Mouse (Mus musculus): Measurements from ENCODE around the gene Serpina3m.

DNA sequence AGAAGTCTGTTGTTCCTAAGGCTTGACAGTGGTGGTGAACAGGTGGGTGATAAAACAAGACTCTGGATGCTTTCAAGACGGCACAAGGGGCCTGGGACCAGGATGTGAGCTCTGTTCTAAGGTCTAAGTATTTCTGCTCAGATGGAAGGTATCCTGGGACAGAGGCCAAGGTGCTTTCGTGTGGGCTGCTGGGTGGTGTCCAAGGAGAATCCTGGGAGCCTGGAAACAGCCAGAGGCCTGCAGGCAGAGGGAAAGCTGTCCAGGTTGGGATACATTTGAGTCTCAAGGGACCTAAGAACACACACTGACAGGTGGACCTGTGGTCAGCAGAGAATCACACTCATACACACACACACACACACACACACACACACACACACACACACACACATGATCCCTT is 76.3 kb downstream of the Serpina3m start:
- TF ChIP-seq POLR2A (IDR thresholded peaks at IDR 0.05; ENCODE audit: control insufficient read depth, extremely low read depth, insufficient read depth, low read length, poor library complexity): no peak
- TF ChIP-seq CTCF (IDR thresholded peaks at IDR 0.05; ENCODE audit: borderline replicate concordance, control insufficient read depth, extremely low read depth, insufficient read depth, low read length, poor library complexity): no peak

All from thymus, adult 2 months (tissue).